Mouse (Mus musculus) left cerebral cortex, postnatal 10 days (tissue): ENCODE data around the gene Gm20683. TPM values are rescaled to one million over a fixed set of nuclear protein-coding genes. Genes with fewer than 3 reads are reported as not detected.
A peak's percentile ranks its signal among the peaks of the same experiment; 100 is the strongest.

ENCODE experiments used
- DNase-seq, 2 experiments: peaks; one replicate each; pipeline ENCODE4 v3.0.0; 2021 to 2022; ENCODE audit warnings: low spot score in 2 of 2, mixed read lengths in 1 of 2; ENCODE audit errors: extremely low spot score in 1 of 2
- intact Hi-C: fragments of 180-260 bp; cut with DNase I; formaldehyde crosslinking; loops from one replicate; pipeline ENCODE4 v1.15.1; 2025
- total RNA-seq, 2 experiments: library from RNA; stranded (reverse); gene quantifications; 2 replicates each; pipeline ENCODE4 v1.2.3; 2021

Gene Gm20683
- total RNA-seq, 2 experiments from 2014 or later: 28.7 to 29.9 TPM

DNA sequence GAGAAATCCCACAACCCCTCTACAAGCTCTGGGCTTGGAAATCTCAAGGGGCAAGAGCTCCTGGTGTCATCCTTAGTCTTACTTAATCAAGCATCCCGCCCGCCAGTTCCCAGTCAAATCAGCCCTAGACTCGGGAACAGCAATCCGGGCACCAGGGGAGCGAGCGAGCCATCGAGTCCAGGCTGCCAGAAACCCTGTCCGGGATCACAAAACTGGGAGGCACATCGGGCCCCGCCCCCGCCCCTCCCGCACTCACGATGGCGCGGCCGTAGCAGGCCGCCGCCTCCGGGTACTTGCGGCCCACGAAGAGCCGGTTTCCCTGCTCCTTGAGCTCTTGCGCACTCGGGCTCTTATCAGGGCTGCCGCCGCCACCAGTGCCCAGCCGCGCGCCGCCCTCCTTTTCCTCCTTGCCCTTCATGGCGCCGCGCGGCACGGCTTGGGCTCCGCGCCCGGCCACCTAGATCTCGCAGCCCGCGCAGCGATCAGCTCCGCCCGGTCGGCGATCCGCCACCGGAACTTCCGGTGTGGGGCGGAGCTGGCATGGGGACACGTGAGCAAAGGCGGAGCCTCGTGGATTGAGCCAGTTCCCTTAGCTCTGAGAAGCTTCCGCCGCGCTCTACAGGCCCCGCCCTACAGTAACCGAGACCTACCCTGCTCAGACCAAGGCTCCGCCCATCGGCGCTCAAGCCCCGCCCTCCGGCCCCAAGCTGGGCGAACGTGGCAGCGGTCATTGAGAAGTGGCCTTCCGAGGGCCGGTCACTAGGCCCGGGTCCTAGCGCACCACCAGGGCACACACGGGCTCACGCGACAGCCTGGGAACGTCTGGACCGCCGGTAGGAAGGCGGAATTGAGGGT is 8.9 kb downstream of the Gm20683 start:
- peak; percentile 98 to 100 for DNase-seq
- intact Hi-C loops: no loop called here

- peak in 1 of 2 experiments; percentile 70 for DNase-seq
- intact Hi-C loops: no loop called here
Observed at GRCm38 (mm10) chr17:25831451-25832281, 9.9 kb downstream of the Gm20683 start.

- DNase-seq: no peak
- intact Hi-C loops: no loop called here
Observed at GRCm38 (mm10) chr17:25830806-25831431, 10.6 kb downstream of the Gm20683 start.

DNA sequence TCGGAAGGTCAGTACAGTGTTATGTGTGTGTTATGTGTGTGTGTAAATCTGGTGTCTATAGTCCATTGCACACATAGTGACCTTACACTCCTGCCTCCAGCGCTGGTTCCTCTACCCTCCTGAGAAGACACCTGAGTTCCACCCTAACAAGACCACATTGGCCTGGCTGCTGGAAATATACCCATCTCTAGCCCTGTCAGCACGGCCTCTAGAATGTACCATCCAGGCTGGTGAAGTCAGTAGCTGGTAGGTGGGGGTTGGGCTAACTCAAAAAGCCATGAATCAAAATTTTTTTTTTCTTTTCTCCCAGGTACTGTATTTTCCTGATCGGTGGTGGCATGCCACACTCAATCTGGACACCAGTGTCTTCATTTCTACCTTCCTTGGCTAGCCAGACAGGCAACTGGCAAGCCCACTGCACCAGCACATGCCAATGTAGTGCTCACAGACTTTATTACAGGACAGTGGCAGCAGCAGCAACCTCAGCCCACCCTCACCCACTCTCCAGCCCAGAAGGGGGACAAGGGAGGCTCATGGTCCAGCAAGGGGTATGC is 11.3 kb downstream of the Gm20683 start:
- intact Hi-C loops: no loop called here

GRCm38 (mm10) chr17:25829558-25830017 is 12.0 kb downstream of the Gm20683 start:
- DNase-seq: peak in 1 of 2 experiments; percentile 26
- intact Hi-C loops: no loop called here

More for the DNA sequence above, 11.3 kb downstream of the Gm20683 start:
- no peak for DNase-seq

DNA sequence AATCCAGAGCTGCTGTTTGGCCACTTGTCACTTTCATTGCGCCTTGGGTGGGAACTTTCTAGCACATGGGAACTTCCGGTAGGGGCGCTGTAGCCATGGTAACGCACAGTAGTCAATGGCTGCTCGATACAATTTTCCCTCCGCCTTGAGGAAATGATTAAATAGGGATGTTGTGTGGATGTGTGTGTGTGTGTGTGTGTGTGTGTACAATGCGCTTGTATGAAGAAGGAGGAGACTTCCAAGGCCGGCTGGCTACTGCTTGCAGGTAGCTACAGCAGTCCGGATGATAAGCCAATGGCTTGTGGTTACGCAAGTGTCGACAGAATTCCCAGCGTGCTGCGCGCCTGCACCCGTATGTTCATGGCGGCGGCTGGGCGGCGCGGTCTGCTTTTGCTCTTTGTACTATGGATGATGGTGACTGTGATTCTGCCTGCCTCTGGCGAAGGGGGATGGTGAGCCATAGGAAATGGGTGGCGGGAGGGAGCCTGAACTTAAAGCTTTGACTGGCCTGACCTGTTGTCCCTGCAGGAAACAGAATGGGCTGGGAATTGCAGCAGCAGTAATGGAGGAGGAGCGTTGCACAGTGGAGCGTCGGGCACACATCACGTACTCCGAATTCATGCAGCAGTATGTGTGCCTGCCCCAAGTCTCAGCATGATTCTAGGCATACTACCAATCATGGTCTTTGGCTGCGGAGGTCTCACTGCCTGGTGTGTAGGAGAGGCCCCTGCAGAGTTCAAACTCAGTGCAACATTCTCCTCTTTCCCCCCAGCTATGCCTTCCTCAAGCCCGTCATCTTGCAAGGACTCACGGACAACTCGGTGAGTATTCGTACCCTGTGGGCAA is 12.6 kb downstream of the Gm20683 start, which contains the start of gene Jmjd8:
TSS of gene Jmjd8 (plus strand) at position 156 of the 846 bp plus-strand sequence.
- DNase-seq: peak; percentile 78 to 87
- intact Hi-C loops: no loop called here

- peak in 1 of 2 experiments; percentile 45 for DNase-seq
- intact Hi-C loops: no loop called here
Observed at GRCm38 (mm10) chr17:25828223-25828594, 13.4 kb downstream of the Gm20683 start.

DNA sequence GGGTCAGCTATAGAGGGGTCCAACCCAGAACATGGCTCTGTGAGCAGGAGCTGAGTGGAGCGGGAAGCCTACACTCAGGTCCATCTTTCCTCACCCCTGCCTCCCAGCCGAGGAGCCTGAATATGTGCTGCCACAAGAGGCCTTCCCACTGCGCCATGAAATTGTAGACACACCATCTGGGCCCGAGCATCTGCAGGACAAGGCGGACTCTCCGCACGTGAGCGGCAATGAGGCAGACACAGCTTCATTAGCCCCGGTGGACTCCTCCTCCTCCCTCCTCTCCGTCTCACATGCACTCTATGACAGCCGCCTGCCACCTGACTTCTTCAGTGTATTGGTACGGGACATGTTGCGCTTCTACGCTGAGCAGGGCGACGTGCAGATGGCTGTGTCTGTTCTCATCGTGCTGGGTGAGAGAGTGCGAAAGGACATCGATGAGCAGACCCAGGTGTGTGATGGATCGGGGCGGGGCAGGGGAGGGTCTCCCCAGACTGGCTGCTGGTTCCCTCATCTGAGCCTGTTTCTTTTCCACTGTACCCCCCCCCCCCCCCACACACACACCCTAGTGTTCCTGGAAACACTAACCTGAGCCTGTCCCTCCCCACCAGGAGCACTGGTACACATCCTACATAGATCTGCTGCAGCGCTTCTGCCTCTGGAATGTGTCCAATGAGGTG is 13.9 kb downstream of the Gm20683 start:
- intact Hi-C loops: no loop called here
- peak in 1 of 2 experiments; percentile 30 for DNase-seq

DNA sequence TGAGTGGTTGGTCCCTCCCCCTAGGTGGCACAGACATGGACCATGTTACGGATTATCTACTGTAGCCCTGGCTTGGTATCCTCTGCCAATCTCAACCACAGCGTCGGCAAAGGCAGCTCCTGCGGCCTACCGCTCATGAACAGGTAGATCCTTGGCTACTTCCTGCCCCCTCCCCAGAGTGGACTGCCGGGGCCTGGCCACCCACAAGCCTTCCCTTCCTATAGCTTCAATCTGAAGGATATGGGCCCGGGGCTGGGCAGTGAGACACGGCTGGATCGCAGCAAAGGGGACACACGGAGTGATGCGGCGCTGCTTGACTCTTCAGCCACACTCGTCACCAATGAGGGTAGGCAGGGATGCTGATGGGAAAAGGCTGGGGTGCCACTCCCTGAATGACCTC is 14.6 kb downstream of the Gm20683 start:
- DNase-seq: peak in 1 of 2 experiments; percentile 23
- intact Hi-C loops: no loop called here

DNA sequence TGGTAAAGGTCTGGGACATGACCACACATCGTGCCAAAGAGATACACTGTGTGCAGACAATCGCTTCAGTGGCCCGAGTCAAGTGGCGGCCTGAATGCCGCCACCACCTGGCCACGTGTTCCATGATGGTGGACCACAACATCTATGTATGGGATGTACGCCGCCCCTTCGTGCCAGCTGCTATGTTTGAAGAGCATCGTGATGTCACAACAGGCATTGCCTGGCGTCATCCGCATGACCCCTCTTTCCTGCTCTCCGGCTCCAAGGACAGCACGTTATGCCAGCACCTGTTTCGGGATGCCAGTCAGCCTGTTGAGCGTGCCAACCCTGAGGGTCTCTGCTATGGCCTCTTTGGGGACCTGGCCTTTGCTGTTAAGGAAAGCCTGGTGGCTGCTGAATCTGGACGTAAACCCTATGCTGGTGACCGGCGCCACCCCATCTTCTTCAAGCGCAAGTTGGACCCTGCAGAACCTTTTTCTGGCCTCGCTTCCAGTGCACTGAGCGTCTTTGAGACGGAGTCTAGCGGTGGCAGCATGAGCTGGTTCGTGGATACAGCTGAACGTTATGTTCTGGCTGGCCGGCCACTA is 15.5 kb downstream of the Gm20683 start:
- intact Hi-C loops: no loop called here
- DNase-seq: no peak

GRCm38 (mm10) chr17:25825311-25825710 is 16.3 kb downstream of the Gm20683 start:
- intact Hi-C loops: no loop called here
- DNase-seq: peak in 1 of 2 experiments; percentile 22

GRCm38 (mm10) chr17:25824362-25825142 is 17.0 kb downstream of the Gm20683 start:
- DNase-seq: peak in 1 of 2 experiments; percentile 29
- intact Hi-C loops: no loop called here

- intact Hi-C loops: no loop called here
- peak; percentile 80 to 86 for DNase-seq
Observed at GRCm38 (mm10) chr17:25823452-25823851, 18.1 kb downstream of the Gm20683 start, which contains the start of gene Wdr24. Gene Wdr24 (plus strand): TSS chr17:25823627.

GRCm38 (mm10) chr17:25818851-25819780 is 22.4 kb downstream of the Gm20683 start:
- peak in 1 of 2 experiments; percentile 41 for DNase-seq
- intact Hi-C loops: no loop called here

DNA sequence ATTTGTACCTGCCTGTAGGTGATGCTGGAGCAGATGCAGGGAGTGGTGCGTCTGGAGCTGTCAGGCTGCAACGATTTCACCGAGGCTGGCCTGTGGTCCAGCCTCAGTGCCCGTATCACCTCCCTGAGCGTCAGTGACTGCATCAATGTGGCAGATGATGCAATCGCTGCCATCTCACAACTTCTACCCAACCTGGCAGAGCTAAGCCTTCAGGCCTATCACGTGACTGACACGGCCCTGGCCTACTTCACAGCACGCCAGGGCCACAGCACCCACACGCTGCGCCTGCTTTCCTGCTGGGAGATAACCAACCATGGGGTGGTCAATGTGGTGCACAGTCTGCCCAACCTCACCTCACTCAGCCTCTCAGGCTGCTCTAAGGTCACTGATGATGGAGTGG is 23.9 kb downstream of the Gm20683 start:
- no peak for DNase-seq
- intact Hi-C loops: no loop called here
